Mouse (Mus musculus): ENCODE data around the gene Nlrp9a.
"Not testable (repeated sequence)": the region's sequence is repeated elsewhere in the genome, so short reads cannot be mapped to it uniquely, and the experiment has no call there.

Gene Nlrp9a

DNA sequence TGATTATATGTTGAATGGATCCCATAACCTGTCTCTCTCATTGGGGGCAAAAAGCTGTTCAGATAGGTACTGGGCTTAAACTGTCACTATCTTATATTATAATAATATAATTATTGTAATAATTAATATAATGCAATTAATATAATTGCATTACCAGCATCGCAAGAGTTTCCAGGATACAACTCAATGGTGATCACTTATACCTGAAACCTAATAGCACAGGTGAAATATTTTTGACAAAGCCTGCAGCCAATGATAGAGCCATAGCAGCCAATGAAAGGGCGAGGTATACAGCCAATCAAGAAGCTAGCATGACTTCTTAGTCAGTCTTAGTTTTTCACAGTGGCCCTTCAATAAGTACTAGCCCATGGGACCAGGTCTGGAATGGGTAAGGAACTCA lies at the start of gene Nlrp9a:
Gene Nlrp9a, plus strand, starts transcription at position 301 of the 400 bp plus-strand sequence.
- DNase-seq (ENCODE audit: extremely low spot score, low spot score) = not testable (repeated sequence)

DNA sequence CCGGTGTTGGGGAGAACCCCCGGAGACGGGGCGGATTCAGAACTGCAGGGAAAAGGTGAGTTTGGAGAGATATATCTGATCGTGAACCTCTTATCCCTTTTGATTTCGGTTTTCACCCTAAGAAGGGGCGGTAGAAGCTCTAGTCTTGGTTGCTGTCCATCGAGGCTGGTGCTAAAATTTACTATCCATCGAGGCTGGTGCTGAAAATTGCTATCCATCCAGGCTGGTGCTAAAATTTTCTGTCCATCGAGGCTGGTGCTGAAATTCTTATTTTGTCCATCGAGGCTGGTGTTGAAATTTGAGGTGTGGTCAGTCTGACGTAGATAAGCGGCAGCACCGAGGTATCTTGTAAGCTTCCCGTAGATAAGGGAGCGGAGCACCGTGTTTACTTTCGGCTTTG lies 45.3 kb upstream of the Nlrp9a start:
- not testable (repeated sequence) for DNase-seq (ENCODE audit: extremely low spot score, low spot score)

DNA sequence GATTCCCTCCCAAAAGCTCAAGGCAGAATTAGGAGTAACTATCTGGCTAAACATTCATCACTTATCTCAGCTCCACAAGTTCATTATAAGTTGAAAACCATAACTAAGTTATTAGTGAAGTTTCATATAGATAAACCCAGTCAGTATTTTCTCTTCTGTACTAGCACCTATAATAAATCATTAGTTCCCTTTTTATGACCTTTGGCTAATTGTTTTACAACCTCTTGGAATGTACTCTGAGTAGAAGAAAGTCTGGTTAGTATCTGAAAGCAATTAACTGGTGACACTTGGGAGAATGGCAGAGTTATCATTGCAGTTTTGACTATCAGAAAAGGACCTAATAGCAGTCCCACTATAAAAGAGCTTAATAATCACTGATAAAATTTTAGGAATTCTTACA lies 54.3 kb downstream of the Nlrp9a start:
- no peak for DNase-seq (ENCODE audit: extremely low spot score, low spot score)

DNA sequence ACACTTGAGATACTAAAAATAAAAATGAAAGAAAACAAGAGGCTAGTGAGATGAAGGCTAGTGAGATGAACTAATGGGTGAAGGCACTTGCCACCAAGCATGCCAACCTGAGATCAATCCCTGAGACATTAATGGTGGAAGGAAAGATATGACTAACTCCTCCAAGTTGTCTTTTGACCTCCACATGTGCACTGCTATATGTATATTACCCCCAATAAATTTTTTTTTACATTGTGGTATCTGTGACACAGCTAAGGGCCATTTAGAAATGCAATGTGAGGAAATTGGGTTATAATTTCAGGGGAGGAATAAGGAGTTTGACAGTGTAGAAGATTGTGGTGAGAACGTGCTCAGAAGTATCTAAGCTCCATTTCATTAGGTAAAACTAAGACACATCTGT lies 55.0 kb downstream of the Nlrp9a start:
- no peak for DNase-seq (ENCODE audit: extremely low spot score, low spot score)

DNA sequence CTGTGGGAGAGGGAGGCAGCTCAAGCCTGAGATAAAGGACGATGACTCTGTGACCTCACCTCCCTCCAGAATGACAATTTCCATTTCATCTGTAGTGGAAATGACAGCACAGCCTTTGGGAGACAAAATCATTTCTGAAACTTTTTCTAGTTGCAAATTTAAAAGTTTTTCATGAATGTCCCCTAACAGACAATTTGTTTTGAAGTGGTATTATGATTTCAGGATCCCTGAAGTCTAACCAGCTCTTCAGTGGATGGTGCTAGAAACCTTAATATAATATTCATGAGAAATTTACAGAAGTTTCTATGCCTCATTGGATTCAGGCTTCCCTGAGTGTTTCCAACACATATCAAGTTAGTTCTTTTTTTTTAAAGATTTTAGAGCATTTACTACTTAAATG lies 83.5 kb downstream of the Nlrp9a start, which contains the start of gene Vmn1r185:
Gene Vmn1r185, minus strand, starts transcription at position 101 of the 400 bp plus-strand sequence.
- not testable (repeated sequence) for DNase-seq (ENCODE audit: extremely low spot score, low spot score)

All from neural tube, embryonic 10.5 days (tissue).